Mouse (Mus musculus) intestine, postnatal 0 days (tissue): Measurements from ENCODE around the gene Ifit3b. TPM values are rescaled to one million over a fixed set of nuclear protein-coding genes. Genes with fewer than 3 reads are reported as not detected.
"Not testable (repeated sequence)": the region's sequence is repeated elsewhere in the genome, so short reads cannot be mapped to it uniquely, and the experiment has no call there.

Experiments
- ATAC-seq: fragments of 200-750 bp; cut with Nextera tagmentation; 2 replicates; pipeline ENCODE4 v1.8.0; 2017; ENCODE audit warnings: mild to moderate bottlenecking, moderate TSS enrichment, moderate library complexity
- H3K27ac ChIP-seq: fragments of 300-500 bp; sonication (generic); 2 replicates; pipeline ENCODE4 v1.5.1; 2014; ENCODE audit warnings: mild to moderate bottlenecking, low read depth, low read length, moderate library complexity
- H3K27me3 ChIP-seq: fragments of 300-500 bp; sonication (generic); replicated peaks from 2 replicates; pipeline ENCODE4 v1.6.1; 2014; ENCODE audit warnings: low read length, mixed read lengths; ENCODE audit not compliant: control insufficient read depth, insufficient read depth
- H3K36me3 ChIP-seq: fragments of 300-500 bp; sonication (generic); 2 replicates; pipeline ENCODE4 v1.6.1; 2014; ENCODE audit warnings: mild to moderate bottlenecking, moderate library complexity; ENCODE audit not compliant: control insufficient read depth, insufficient read depth
- H3K4me1 ChIP-seq: fragments of 300-500 bp; sonication (generic); replicated peaks from 2 replicates; pipeline ENCODE4 v1.6.1; 2014; ENCODE audit warnings: antibody characterized with exemption, low read length, mixed read lengths; ENCODE audit not compliant: control insufficient read depth, insufficient read depth
- H3K4me2 ChIP-seq: fragments of 300-500 bp; sonication (generic); replicated peaks from 2 replicates; pipeline ENCODE4 v1.6.1; 2014; ENCODE audit warnings: low read depth, mild to moderate bottlenecking, moderate library complexity
- H3K4me3 ChIP-seq: fragments of 300-500 bp; sonication (generic); 2 replicates; pipeline ENCODE4 v1.5.1; 2014; ENCODE audit warnings: low read depth, low read length
- H3K9ac ChIP-seq: fragments of 300-500 bp; sonication (generic); 2 replicates; pipeline ENCODE4 v1.6.1; 2014; ENCODE audit warnings: mild to moderate bottlenecking, low read depth, low read length
- H3K9me3 ChIP-seq: fragments of 300-500 bp; sonication (generic); 2 replicates; pipeline ENCODE4 v1.6.1; 2016; ENCODE audit warnings: mixed run types; ENCODE audit not compliant: control insufficient read depth
- CTCF ChIP-seq: sonication (generic); IDR thresholded peaks from 2 replicates; pipeline ENCODE4 v1.5.1; 2016; ENCODE audit warnings: low read depth, mild to moderate bottlenecking, control low read depth, antibody characterized with exemption, moderate library complexity
- WGBS: fragments of 180-500 bp; shearing (Covaris S2); extraction: QIAGEN DNeasy Blood & Tissue Kit; methylation state at CpG from one replicate; pipeline ENCODE4 v1.1.7; 2014; 5-methylcytosine and 5-hydroxymethylcytosine counted together
- polyA plus RNA-seq: library from polyadenylated mRNA; unstranded; fragments of >200 nt; fragmentation: Nextera tagmentation; extraction: Ambion mirVana; gene quantifications from 2 replicates; pipeline ENCODE4 v1.2.1, GENCODE M21; 2015

Ifit3b gene
- polyA plus RNA-seq, 1 experiment from 2014 or later = 2.2 TPM

DNA sequence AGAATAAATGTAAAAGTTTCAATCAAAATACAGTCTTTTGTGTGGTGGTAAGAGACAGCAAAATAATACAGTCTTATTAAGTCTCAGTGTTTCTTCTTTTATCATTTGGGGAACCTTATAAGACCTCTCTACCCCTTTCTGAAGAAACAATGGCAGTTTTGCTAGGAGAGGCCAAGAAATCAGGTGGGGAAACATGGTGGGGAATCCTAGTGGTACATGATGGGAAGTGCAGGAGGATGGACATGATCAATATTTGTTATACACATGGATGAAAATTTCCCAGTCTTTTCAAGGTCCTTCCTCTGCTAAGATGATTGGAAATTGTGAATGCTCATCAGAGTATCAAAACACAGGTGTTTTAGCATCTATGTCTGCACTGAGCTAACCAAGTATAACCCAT lies 18.8 kb upstream of the Ifit3b start:
- no peak overlapping the region for H3K4me3 ChIP-seq
- H3K4me1 ChIP-seq = no peaks in the 10 kb centered on the region
- H3K9ac ChIP-seq = no peak overlapping the region
- no peak overlapping the region for H3K4me2 ChIP-seq
- peak; percentile 49 for TF ChIP-seq CTCF
- no peaks in the 10 kb centered on the region for H3K36me3 ChIP-seq
- no peaks in the 10 kb centered on the region for H3K9me3 ChIP-seq
- no peaks in the 10 kb centered on the region for H3K27me3 ChIP-seq
- ATAC-seq = no peak
- H3K27ac ChIP-seq = no peak overlapping the region

GRCm38 (mm10) chr19:34593456-34593855 lies 14.3 kb upstream of the Ifit3b start:
- 89% methylated on average over 2 of the region's 2 CpGs for WGBS
- Histone ChIP-seq H3K9ac (no peak overlapping the region), H3K27ac (no peak overlapping the region), H3K4me1 (no peaks in the 10 kb centered on the region), H3K9me3 (no peaks in the 10 kb centered on the region), H3K36me3 (no peaks in the 10 kb centered on the region), H3K4me3 (no peak overlapping the region), H3K27me3 (no peaks in the 10 kb centered on the region), H3K4me2 (no peak overlapping the region)
- no peak for ATAC-seq
- no peak for TF ChIP-seq CTCF

DNA sequence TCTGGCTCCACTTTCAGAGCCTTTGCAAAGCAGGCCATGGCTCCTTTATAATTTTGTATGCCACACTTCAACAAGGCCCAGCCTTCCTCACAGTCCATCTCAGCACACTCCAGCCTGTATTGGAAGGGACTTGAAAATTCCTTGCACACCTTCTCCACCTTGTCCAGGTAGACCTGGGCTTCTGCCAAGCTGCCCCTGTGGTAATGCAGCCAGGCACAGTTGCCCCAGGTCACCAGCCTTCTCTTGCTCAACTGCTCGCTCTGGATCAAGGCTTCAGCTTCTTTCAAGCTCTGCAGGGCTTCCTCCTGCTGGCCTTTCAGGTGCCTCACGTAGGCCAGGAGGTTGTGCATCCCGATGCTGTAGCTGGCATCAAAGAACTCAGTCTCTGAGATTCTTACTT lies 13.2 kb upstream of the Ifit3b start:
- ATAC-seq, H3K4me1 ChIP-seq, H3K4me2 ChIP-seq, H3K36me3 ChIP-seq, H3K27me3 ChIP-seq, H3K4me3 ChIP-seq, H3K27ac ChIP-seq, H3K9me3 ChIP-seq, H3K9ac ChIP-seq: not testable (repeated sequence)
- 82% methylated on average over 3 of the region's 3 CpGs for WGBS

DNA sequence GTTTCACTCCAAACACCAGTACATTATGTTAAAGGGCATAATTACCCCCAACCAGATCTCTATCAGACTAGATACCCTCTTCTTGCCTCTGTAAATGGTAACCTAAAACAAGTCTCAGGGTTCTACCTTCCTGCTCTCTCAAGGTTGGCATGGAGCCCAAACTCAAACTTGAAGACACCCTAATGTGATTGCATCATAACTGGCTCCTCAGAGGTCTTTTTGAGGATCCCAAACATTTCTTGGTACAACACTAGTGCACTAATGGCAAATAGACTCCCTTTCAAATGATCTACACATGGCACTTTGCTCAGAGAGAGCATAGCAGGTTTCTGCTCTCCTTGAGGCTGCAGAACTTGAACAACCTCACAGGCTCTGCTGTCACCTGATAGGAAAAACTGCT lies 11.0 kb upstream of the Ifit3b start:
- Histone ChIP-seq H3K27ac (no peak overlapping the region), H3K4me1 (no peaks in the 10 kb centered on the region), H3K9ac (no peak overlapping the region), H3K4me3 (no peak overlapping the region), H3K27me3 (no peaks in the 10 kb centered on the region), H3K4me2 (no peak overlapping the region), H3K36me3 (no peaks in the 10 kb centered on the region), H3K9me3 (no peaks in the 10 kb centered on the region)
- TF ChIP-seq CTCF = no peak
- ATAC-seq = no peak

DNA sequence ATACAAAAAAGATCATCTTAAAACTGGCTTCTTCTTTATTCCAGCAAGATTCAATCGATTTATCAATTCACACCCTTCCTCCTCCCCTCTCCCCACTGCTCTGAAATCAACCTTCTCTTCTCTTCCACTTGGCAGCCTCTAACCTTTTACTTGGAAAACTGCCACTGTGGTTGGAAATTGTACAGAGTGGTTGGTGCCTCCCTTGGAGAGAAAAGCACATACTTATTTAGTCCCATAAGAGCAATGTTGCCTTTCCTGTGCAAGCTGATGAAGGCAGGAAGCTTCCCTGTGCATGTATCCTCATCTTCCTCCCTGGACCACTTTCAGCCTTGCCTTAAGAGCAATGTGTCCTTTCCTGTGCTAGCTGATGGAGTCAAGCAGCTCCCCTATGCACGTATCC lies 9.4 kb upstream of the Ifit3b start:
- Histone ChIP-seq H3K9ac (no peak overlapping the region), H3K36me3 (no peaks in the 10 kb centered on the region), H3K4me2 (no peak overlapping the region), H3K27me3 (no peaks in the 10 kb centered on the region), H3K9me3 (no peaks in the 10 kb centered on the region), H3K4me3 (no peak overlapping the region), H3K4me1 (no peaks in the 10 kb centered on the region), H3K27ac (no peak overlapping the region)
- 90% methylated on average over 2 of the region's 2 CpGs for WGBS
- ATAC-seq = no peak
- no peak for TF ChIP-seq CTCF

DNA sequence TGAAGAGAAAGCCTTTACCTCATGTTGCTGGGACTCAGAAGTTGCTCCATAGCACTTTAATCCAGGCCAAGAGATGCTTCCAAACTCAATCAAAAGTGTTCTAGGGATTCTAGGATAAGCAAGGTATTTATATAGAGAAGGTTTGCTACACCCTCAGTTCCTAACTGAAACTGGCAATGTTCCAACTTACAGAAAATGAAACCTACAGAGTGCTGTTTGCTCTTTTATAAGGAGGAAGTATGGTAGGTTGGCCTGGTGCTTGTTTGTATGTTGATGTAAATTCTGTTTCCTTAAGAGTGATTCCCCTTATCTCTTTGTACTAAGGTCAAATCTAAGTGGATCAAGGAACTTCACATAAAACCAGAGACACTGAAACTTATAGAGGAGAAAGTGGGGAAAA lies 8.5 kb upstream of the Ifit3b start:
- H3K36me3 ChIP-seq, H3K9ac ChIP-seq, H3K4me2 ChIP-seq, H3K9me3 ChIP-seq, H3K4me1 ChIP-seq, H3K27me3 ChIP-seq, H3K4me3 ChIP-seq, H3K27ac ChIP-seq: not testable (repeated sequence)
- peak; percentile 68 for ATAC-seq

GRCm38 (mm10) chr19:34601888-34602287 lies 5.9 kb upstream of the Ifit3b start, which contains the start of gene Ifit1bl1:
Gene Ifit1bl1, minus strand, starts transcription at chr19:34601956.
- 0 out of 2 replicates have a peak, but pooled peaks have one; percentile 42 for ATAC-seq
- H3K4me2 ChIP-seq, H3K36me3 ChIP-seq, H3K4me1 ChIP-seq, H3K9ac ChIP-seq, H3K9me3 ChIP-seq, H3K27me3 ChIP-seq, H3K27ac ChIP-seq, H3K4me3 ChIP-seq: not testable (repeated sequence)
- WGBS = 52% methylated on average over 1 of the region's 1 CpGs
